Comparison of ENCODE assay signal across 17 mouse cellular contexts in genomic region chr16:90199174-90199573, GRCm38 (mm10). TPM values are rescaled to one million over a fixed set of nuclear protein-coding genes. Genes with fewer than 3 reads are reported as not detected.
DNase-seq lines count a peak whose midpoint lies in the region; TF ChIP-seq lines count a peak whose summit lies in the region.
"Had no signal": no experiment of that assay in that cellular context is flagged by ENCODE, and none has a peak within 500 bp of the region (broad histone marks: within the 10 kb centered on the region; RNA-seq: fewer than 3 reads in every experiment).

No protein-coding gene starts in this region.

- intact Hi-C loops in heart, postnatal 14 days (cut with DNase I) = loop anchor here (5.0 to 10.0 kb wide), 2 partner anchors 78 to 516 kb away; no protein-coding TSS in a partner anchor

- no peak overlapping the region for H3K4me3 ChIP-seq in kidney, adult 2 months (ENCODE audit: insufficient read depth, low read depth, low read length)
- H3K4me3 ChIP-seq in MEL (ENCODE audit: control insufficient read depth in 1 of 2, insufficient read depth in 1 of 2, low read depth in 2 of 2, low read length in 2 of 2) = peak overlapping the region; percentile 39 to 47; a peak in 3 of 4 replicates
- H3K4me3 ChIP-seq in hindbrain, embryonic 10.5 days = no peak overlapping the region
- H3K4me3 ChIP-seq: forebrain, embryonic 13.5 days; heart, embryonic 15.5 days; hindbrain, embryonic 15.5 days had no signal

- H3K27me3 ChIP-seq in kidney, adult 2 months (replicated peaks; ENCODE audit: control insufficient read depth, insufficient read depth, low read length) = no peaks in the 10 kb centered on the region
- H3K27me3 ChIP-seq in MEL (ENCODE audit: control insufficient read depth in 1 of 2, insufficient read depth in 2 of 2, low read length in 2 of 2) = no peaks in the 10 kb centered on the region
- 0 out of 2 replicates have a peak, but pooled peaks cover 4% of the 10 kb centered on the region for H3K27me3 ChIP-seq in hindbrain, embryonic 10.5 days (ENCODE audit: insufficient read depth, poor library complexity, severe bottlenecking)
- H3K27me3 ChIP-seq: forebrain, embryonic 13.5 days; heart, embryonic 15.5 days; hindbrain, embryonic 15.5 days had no signal

- DNase-seq in kidney, adult 2 months = peak; percentile 69
- DNase-seq in kidney, postnatal 14 days = no peak
- DNase-seq in MEL (ENCODE audit: low read depth, low spot score) (no peak), liver (peak; percentile 36)
- peak; percentile 76 for DNase-seq in lung, postnatal 36 days
- no peak for DNase-seq in urinary bladder, postnatal 25 days (ENCODE audit: low spot score)
- DNase-seq in heart, postnatal 14 days = no peak
- DNase-seq in hindbrain, embryonic 10.5 days (ENCODE audit: low spot score) = no peak
- DNase-seq: cerebellum, adult 8-10 months; embryo, embryonic 11 days; heart, adult 11 months; lung, embryonic 14.5 days; midbrain, embryonic 14.5 days; thymus, postnatal 36 days had no signal

- peak overlapping the region; percentile 57 for H3K9ac ChIP-seq in MEL (ENCODE audit: control insufficient read depth, low read depth, low read length, poor library complexity, severe bottlenecking)
- H3K9ac ChIP-seq: forebrain, embryonic 13.5 days; heart, embryonic 15.5 days; hindbrain, embryonic 15.5 days; lung, embryonic 14.5 days had no signal

- TF ChIP-seq EP300 in MEL (IDR thresholded peaks at IDR 0.05; ENCODE audit: low read depth in 1 of 2, low read length in 2 of 2) = no peak

- no peak for TF ChIP-seq CTCF in kidney, adult 2 months (conservative IDR thresholded peaks at IDR 0.05; ENCODE audit: insufficient read depth, insufficient read length, low read depth, low read length)
- TF ChIP-seq CTCF in MEL (IDR thresholded peaks at IDR 0.05 in 2 of 3, conservative IDR thresholded peaks at IDR 0.05 in 1 of 3; ENCODE audit: control insufficient read depth in 1 of 3, insufficient read depth in 1 of 3, low read depth in 2 of 3, low read length in 3 of 3, poor library complexity in 1 of 3, severe bottlenecking in 1 of 3) = no peak

- no peak overlapping the region for H3K27ac ChIP-seq in kidney, adult 2 months (ENCODE audit: insufficient read depth, low read depth, low read length)
- peak overlapping the region; percentile 86 for H3K27ac ChIP-seq in MEL (ENCODE audit: control insufficient read depth, low read depth, low read length)
- H3K27ac ChIP-seq in hindbrain, embryonic 10.5 days = no peak overlapping the region
- H3K27ac ChIP-seq: forebrain, embryonic 13.5 days; heart, embryonic 15.5 days; hindbrain, embryonic 15.5 days had no signal

- H3K36me3 ChIP-seq in kidney, adult 2 months (ENCODE audit: control insufficient read depth, insufficient read depth, low read length) = no peaks in the 10 kb centered on the region
- peaks cover 0 to 18% of the 10 kb centered on the region in 2 experiments; a peak in 2 of 4 replicates for H3K36me3 ChIP-seq in MEL (ENCODE audit: control insufficient read depth in 1 of 2, insufficient read depth in 2 of 2, low read length in 2 of 2)
- no peaks in the 10 kb centered on the region for H3K36me3 ChIP-seq in hindbrain, embryonic 10.5 days
- H3K36me3 ChIP-seq: heart, embryonic 15.5 days; hindbrain, embryonic 15.5 days had no signal

- peaks cover 3% of the 10 kb centered on the region; the same call in 1 of the 2 replicates for H3K4me1 ChIP-seq in kidney, adult 2 months (ENCODE audit: control insufficient read depth, insufficient read depth, low read length)
- H3K4me1 ChIP-seq in MEL (ENCODE audit: control insufficient read depth in 1 of 2, insufficient read depth in 2 of 2, low read length in 2 of 2) = peaks cover 9 to 28% of the 10 kb centered on the region in 2 experiments
- H3K4me1 ChIP-seq in hindbrain, embryonic 10.5 days (replicated peaks) = peaks cover 24% of the 10 kb centered on the region

- TF ChIP-seq POLR2A in kidney, adult 2 months (IDR thresholded peaks at IDR 0.05; ENCODE audit: low read depth, low read length) = no peak
- no peak for TF ChIP-seq POLR2A in MEL (IDR thresholded peaks at IDR 0.05; ENCODE audit: control insufficient read depth in 1 of 2, insufficient read depth in 1 of 2, low read depth in 1 of 2, low read length in 2 of 2, poor library complexity in 1 of 2)

- no peaks in the 10 kb centered on the region for H3K9me3 ChIP-seq in MEL (replicated peaks; ENCODE audit: insufficient read depth, low read length)
- no peaks in the 10 kb centered on the region for H3K9me3 ChIP-seq in hindbrain, embryonic 10.5 days
- H3K9me3 ChIP-seq: forebrain, embryonic 13.5 days; heart, embryonic 15.5 days; hindbrain, embryonic 15.5 days had no signal

- no peaks in the 10 kb centered on the region; the same call in 1 of the 2 replicates for H3K79me2 ChIP-seq in MEL (ENCODE audit: control insufficient read depth, insufficient read depth, low read length, poor library complexity)

- WGBS in kidney, adult 2 months = 66% methylated on average over 10 of the region's 10 CpGs
- WGBS in hindbrain, embryonic 10.5 days = 89% methylated on average over 10 of the region's 10 CpGs

- no peak for TF ChIP-seq RAD21 in MEL (IDR thresholded peaks at IDR 0.05; ENCODE audit: low read depth, low read length)

TF ChIP-seq in MEL, 35 proteins besides CTCF, POLR2A, EP300 and RAD21:
- no peak for TF ChIP-seq SIN3A (IDR thresholded peaks at IDR 0.05; ENCODE audit: low read length)
- TF ChIP-seq MXI1 (IDR thresholded peaks at IDR 0.05; ENCODE audit: low read depth, low read length) = no peak
- no peak for TF ChIP-seq MAFK (IDR thresholded peaks at IDR 0.05; ENCODE audit: borderline replicate concordance, low read depth, low read length)
- TF ChIP-seq CHD2 (IDR thresholded peaks at IDR 0.05; ENCODE audit: low read length) = no peak
- TF ChIP-seq NELFE (IDR thresholded peaks at IDR 0.05; ENCODE audit: low read depth, low read length) = no peak
- TF ChIP-seq ETS1 (IDR thresholded peaks at IDR 0.05; ENCODE audit: low read depth, low read length) = no peak
- no peak for TF ChIP-seq ZMIZ1 (IDR thresholded peaks at IDR 0.05; ENCODE audit: low read depth, low read length)
- no peak for TF ChIP-seq USF1 (IDR thresholded peaks at IDR 0.05; ENCODE audit: low read depth, low read length)
- no peak for TF ChIP-seq CHD1 (IDR thresholded peaks at IDR 0.05; ENCODE audit: low read depth, low read length)
- TF ChIP-seq GATA1 (IDR thresholded peaks at IDR 0.05; ENCODE audit: low read depth, low read length) = no peak
- TF ChIP-seq ZC3H11A (IDR thresholded peaks at IDR 0.05; ENCODE audit: low read depth, low read length) = no peak
- no peak for TF ChIP-seq KAT2A (conservative IDR thresholded peaks at IDR 0.05; ENCODE audit: low read depth, low read length)
- TF ChIP-seq E2F4 (IDR thresholded peaks at IDR 0.05; ENCODE audit: borderline replicate concordance, low read depth, low read length) = no peak

RNA-seq across cellular contexts. Expression of gene Sod1, which starts 21.4 kb away (rescaled TPM):
- polyA plus RNA-seq in kidney, adult 2 months (2012; rRNA removed) = 965 and 1,226 TPM in 2 replicates
- 380 and 494 TPM in 2 replicates for total RNA-seq in MEL (2012; rRNA removed)
- polyA plus RNA-seq in MEL (2012; ENCODE audit: insufficient read depth in 1 of 2, insufficient read length in 2 of 2, low read depth in 1 of 2, low replicate concordance in 2 of 2, missing spikeins in 1 of 2) = 1,000 to 10,000 TPM in 1 of 2 experiments, 100 to 1,000 TPM in 1; 474 to 1,094 TPM
- 100 to 1,000 TPM; 463 to 497 TPM for total RNA-seq in heart, postnatal 14 days (2021)
- polyA plus RNA-seq in hindbrain, embryonic 10.5 days (2016; fragmentation: Nextera tagmentation; extraction: Ambion mirVana) = 1,109 and 1,208 TPM in 2 replicates

RNA-seq across cellular contexts. Expression of gene Tiam1, which starts 55.6 kb away (rescaled TPM):
- polyA plus RNA-seq in kidney, adult 2 months (2012; rRNA removed) = 2.6 and 4.0 TPM in 2 replicates
- total RNA-seq in MEL (2012; rRNA removed) = 15.0 and 16.7 TPM in 2 replicates
- polyA plus RNA-seq in MEL (2012; ENCODE audit: insufficient read depth in 1 of 2, insufficient read length in 2 of 2, low read depth in 1 of 2, low replicate concordance in 2 of 2, missing spikeins in 1 of 2) = 10 to 100 TPM; 19.9 to 23.9 TPM
- 1 to 10 TPM; 6.1 to 7.6 TPM for total RNA-seq in heart, postnatal 14 days (2021)
- polyA plus RNA-seq in hindbrain, embryonic 10.5 days (2016; fragmentation: Nextera tagmentation; extraction: Ambion mirVana) = 19.4 and 19.7 TPM in 2 replicates

Comparison
In these comparisons a context has a peak if more than half of its experiments do, and no peak if none do; other contexts are left out.
1. DNase-seq: peak in kidney, adult 2 months (single experiment), liver (single experiment) and lung, postnatal 36 days (single experiment); none in kidney, postnatal 14 days (single experiment), MEL (single experiment), urinary bladder, postnatal 25 days (single experiment), heart, postnatal 14 days (0 of 2) and hindbrain, embryonic 10.5 days (single experiment).
2. H3K4me3 ChIP-seq: peak in MEL (2 of 2); none in kidney, adult 2 months (single experiment) and hindbrain, embryonic 10.5 days (single experiment).